ENCODE assay signal across 9 mouse cellular contexts in the genomic region with DNA sequence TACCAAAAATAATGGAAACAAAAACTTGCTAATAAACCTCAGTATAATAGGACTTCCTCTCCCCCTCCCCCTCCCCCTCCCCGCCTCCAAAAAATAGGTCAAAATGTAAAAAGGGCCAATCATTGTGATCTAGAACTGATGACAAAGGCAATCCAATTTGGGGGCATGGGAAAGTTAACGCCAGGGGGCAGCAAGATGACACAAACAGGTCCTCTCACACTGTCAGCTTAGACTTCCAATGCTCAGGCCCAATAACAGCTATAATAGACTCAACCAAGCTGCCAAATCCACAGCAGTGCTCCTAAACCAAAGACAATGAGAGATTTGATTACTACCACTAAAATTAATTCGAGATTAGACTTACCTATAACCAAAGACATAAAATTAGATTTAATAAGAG. TPM values are rescaled to one million over a fixed set of nuclear protein-coding genes. Genes with fewer than 3 reads are reported as not detected.
DNase-seq lines count a peak whose midpoint lies in the region; ATAC-seq and TF ChIP-seq lines count a peak whose summit lies in the region.
"Had no signal": no experiment of that assay in that cellular context is flagged by ENCODE, and none has a peak within 500 bp of the region (broad histone marks: within the 10 kb centered on the region; RNA-seq: fewer than 3 reads in every experiment).

No protein-coding gene starts in this region.

- no peaks in the 10 kb centered on the region for H3K36me3 ChIP-seq in intestine, postnatal 0 days (ENCODE audit: control insufficient read depth, insufficient read depth)
- H3K36me3 ChIP-seq: heart, embryonic 13.5 days had no signal

- H3K27me3 ChIP-seq in intestine, postnatal 0 days (replicated peaks; ENCODE audit: control insufficient read depth, insufficient read depth, low read length), result no peaks in the 10 kb centered on the region
- H3K27me3 ChIP-seq: heart, embryonic 13.5 days had no signal

- H3K9me3 ChIP-seq in intestine, postnatal 0 days (ENCODE audit: control insufficient read depth), result no peaks in the 10 kb centered on the region
- H3K9me3 ChIP-seq: heart, embryonic 13.5 days had no signal

- 23% methylated on average over 3 of the region's 3 CpGs for WGBS in intestine, postnatal 0 days

- intact Hi-C loops in left cerebral cortex, postnatal 25 days (cut with DNase I), result loop anchor here (5.0 kb wide), 2 partner anchors 68 to 173 kb away; no protein-coding TSS in a partner anchor

- no peak overlapping the region for H3K27ac ChIP-seq in intestine, postnatal 0 days (ENCODE audit: low read depth, low read length)
- H3K27ac ChIP-seq: heart, embryonic 13.5 days had no signal

- no peak overlapping the region for H3K4me3 ChIP-seq in intestine, postnatal 0 days (ENCODE audit: low read depth, low read length)
- H3K4me3 ChIP-seq: heart, embryonic 13.5 days had no signal

- H3K9ac ChIP-seq in intestine, postnatal 0 days (ENCODE audit: low read depth, low read length), result no peak overlapping the region
- H3K9ac ChIP-seq: heart, embryonic 13.5 days had no signal

- ATAC-seq in intestine, postnatal 0 days, result no peak

- DNase-seq in urinary bladder, adult 18-20 months (ENCODE audit: low spot score in 2 of 2), result peak; percentile 2 to 13
- DNase-seq in urinary bladder, adult 2 months (ENCODE audit: low spot score), result no peak
- DNase-seq in adrenal gland, postnatal 4 days (ENCODE audit: low spot score in 2 of 2), result peak; percentile 3 to 8
- peak; percentile 14 for DNase-seq in fibroblast of lung, adult 2 months (ENCODE audit: low read depth)
- peak; percentile 5 to 36 for DNase-seq in left cerebral cortex, postnatal 25 days (ENCODE audit: low spot score in 2 of 2)
- DNase-seq in retina, postnatal 1 day, result peak; percentile 81
- peak; percentile 20 to 59 for DNase-seq in urinary bladder, postnatal 4 days (ENCODE audit: low spot score in 2 of 2)

- H3K4me1 ChIP-seq in intestine, postnatal 0 days (replicated peaks; ENCODE audit: control insufficient read depth, insufficient read depth, low read length), result no peaks in the 10 kb centered on the region
- H3K4me1 ChIP-seq: heart, embryonic 13.5 days had no signal

- peak; percentile 75 for TF ChIP-seq CTCF in intestine, postnatal 0 days (IDR thresholded peaks at IDR 0.05; ENCODE audit: low read depth)

- H3K4me2 ChIP-seq in intestine, postnatal 0 days (replicated peaks; ENCODE audit: low read depth), result no peak overlapping the region
- H3K4me2 ChIP-seq: heart, embryonic 13.5 days had no signal

RNA-seq across cellular contexts. Expression of gene Cldn34b2, which starts 16.5 kb away (rescaled TPM):
- polyA plus RNA-seq in urinary bladder, adult 2 months (2012; rRNA removed), result not detected in 2 replicates
- not detected for total RNA-seq in adrenal gland, postnatal 4 days (2021)
- polyA plus RNA-seq in intestine, postnatal 0 days (2015; fragmentation: Nextera tagmentation; extraction: Ambion mirVana), result not detected in 2 replicates
- total RNA-seq in left cerebral cortex, postnatal 25 days (2021), result not detected
- polyA plus RNA-seq: heart, embryonic 13.5 days had no signal

RNA-seq across cellular contexts. Expression of gene Magea2, which starts 51.3 kb away (rescaled TPM):
- not detected in 2 replicates for polyA plus RNA-seq in urinary bladder, adult 2 months (2012; rRNA removed)
- total RNA-seq in adrenal gland, postnatal 4 days (2021), result not detected
- not detected in 2 replicates for polyA plus RNA-seq in intestine, postnatal 0 days (2015; fragmentation: Nextera tagmentation; extraction: Ambion mirVana)
- total RNA-seq in left cerebral cortex, postnatal 25 days (2021), result not detected
- polyA plus RNA-seq: heart, embryonic 13.5 days had no signal

RNA-seq across cellular contexts. Expression of gene Magea1, which starts 55.1 kb away (rescaled TPM):
- polyA plus RNA-seq in urinary bladder, adult 2 months (2012; rRNA removed), result not detected in 2 replicates
- not detected for total RNA-seq in adrenal gland, postnatal 4 days (2021)
- not detected in 2 replicates for polyA plus RNA-seq in intestine, postnatal 0 days (2015; fragmentation: Nextera tagmentation; extraction: Ambion mirVana)
- not detected for total RNA-seq in left cerebral cortex, postnatal 25 days (2021)
- polyA plus RNA-seq: heart, embryonic 13.5 days had no signal
